Mouse (Mus musculus) mature B cell (primary cell): ENCODE data around the gene Pidd1.

Experiments
- in situ Hi-C: fragments of 300-500 bp; cut with MboI; formaldehyde crosslinking; loops from 2 replicates; pipeline ENCODE4 v1.14.3; 2019

Pidd1 gene

DNA sequence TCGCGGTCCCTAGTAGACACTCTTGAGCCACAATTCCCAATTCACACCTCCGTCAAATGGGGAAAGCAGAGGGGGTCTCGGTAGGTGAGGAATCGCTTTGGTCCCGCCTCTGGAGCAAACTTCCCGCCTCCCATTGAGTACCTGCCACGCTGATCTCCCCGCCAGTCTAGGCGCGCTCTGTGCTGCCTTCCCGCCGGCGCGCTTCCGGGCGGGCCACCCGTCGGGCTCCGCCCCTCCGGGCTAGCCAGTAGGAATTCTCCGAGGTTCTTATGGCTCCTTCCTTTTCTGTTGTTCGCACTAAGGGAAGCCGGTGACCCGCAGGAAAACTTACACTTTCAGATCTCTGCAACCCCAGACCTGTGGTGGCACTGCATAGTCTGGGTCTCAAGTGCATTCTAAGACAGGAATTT, at the start of gene Pidd1:
Gene Pidd1, minus strand, starts transcription at position 198 of the 410 bp plus-strand sequence.
- in situ Hi-C loops, result no loop called here

DNA sequence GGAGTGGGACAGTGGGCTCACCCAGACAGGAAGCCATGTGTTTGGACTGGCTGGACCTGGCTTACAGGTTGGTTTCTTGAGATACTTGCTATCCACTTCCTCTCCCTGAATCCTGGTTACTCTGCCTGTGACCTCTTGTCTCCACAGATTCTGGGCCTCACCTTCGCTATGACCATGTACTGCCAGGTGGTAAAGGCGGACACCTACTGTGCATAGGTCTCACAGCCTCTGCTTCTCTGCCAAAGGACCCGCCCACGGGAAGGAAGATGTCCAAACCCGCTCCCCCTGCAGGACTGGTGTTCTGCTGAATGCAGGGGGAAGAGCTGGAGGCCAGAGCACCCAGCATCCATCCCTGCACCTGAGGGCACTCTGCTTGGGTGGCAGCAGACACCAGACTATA, 48.9 kb upstream of the Pidd1 start:
- in situ Hi-C loops, result no loop called here

DNA sequence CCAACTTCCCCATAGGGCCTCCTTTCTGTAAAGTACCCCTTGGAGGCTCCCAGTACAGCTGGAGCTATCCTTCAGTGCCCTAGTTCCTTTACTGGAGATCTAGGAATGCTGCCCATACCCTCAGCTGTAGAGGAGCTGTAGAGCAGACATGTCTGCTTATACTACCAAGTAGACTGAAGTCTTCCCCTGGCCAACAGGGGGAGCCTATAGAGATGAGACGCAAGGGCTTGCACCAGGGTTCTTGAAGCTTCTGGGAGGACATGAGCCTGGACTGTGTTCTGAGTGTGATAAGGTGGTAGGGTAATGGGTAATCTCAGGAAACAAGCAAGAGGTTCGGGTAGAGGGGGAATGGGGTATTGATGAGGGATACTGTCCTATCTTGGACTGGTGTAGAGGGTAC, 47.3 kb upstream of the Pidd1 start:
- in situ Hi-C loops, result no loop called here

DNA sequence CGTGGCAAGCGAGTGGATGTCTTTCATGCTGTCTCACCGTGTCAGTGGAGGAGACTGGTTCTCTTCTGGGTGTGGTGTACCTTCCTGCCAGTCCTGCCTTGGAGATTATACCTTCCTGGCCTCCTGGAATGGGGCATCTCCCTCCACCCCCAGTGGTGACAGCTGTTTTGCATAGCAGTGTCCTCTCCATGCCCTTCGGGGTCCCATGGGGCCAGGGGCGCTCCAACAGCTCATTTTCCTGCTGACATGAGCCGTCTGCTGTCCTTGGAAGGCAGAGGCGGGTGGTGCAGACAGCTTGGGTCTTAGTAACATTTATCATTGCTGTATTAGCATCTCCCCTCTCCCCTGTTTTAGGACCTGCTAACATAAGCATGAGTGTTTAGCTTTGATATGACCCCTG, 43.3 kb upstream of the Pidd1 start:
- in situ Hi-C loops, result no loop called here

DNA sequence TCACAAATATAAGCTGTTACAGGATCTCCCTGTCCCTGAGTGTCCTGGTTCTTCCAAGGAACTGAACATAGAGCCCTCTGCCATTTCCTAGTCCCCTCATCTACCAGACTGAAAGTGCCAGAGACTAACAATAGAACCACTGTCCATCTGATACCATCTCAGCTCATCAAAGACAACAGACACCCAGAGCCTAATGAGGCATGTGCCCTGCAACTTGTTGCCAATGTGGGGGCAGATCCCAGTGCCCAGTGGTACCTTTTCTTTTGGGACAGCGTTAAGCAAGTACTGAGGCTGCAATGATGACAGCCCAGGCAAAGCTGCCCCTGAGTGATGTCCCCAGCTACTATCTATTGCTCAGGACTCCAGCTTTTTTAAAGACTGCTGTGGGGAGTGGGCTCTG, 42.4 kb upstream of the Pidd1 start:
- in situ Hi-C loops, result no loop called here

DNA sequence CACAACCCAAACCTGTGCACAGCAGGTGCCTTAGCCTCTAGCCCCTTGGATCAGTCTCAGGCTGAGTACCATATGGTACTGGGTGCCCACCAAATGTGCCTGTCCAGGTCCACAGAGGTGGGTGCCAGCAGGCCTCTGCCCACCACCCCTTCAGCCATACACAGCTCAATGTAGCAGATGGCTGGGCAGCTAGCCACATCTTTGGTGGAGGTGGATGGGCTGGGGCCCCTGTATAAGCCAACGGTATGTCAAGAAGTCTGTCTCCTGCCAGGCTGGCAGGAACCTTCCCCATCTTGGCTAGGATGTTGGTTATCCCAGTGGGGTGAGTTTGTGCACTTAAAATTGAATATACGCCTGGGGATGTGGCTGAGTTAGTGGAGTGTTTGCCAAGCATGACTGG, 41.8 kb upstream of the Pidd1 start:
- in situ Hi-C loops, result no loop called here

DNA sequence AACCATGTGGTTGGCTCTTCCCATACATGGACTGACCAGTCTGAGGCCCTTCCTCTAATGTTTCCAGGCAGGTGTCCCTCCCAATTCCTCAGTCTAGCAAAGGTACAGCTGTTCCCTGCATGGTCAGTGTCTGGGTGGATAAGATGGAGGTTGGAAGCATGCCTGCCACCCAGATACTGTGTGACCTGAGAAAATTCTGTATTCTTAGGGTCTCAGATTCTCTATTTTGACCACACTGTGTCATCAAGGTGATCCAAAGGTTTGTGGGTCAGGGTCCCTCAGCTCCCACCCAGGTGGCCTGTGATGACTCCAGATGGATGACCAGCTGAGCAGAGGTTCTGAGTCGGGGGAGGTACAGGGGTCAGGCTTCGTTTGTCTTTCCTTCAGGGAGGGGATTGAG, 41.4 kb upstream of the Pidd1 start:
- in situ Hi-C loops, result no loop called here

DNA sequence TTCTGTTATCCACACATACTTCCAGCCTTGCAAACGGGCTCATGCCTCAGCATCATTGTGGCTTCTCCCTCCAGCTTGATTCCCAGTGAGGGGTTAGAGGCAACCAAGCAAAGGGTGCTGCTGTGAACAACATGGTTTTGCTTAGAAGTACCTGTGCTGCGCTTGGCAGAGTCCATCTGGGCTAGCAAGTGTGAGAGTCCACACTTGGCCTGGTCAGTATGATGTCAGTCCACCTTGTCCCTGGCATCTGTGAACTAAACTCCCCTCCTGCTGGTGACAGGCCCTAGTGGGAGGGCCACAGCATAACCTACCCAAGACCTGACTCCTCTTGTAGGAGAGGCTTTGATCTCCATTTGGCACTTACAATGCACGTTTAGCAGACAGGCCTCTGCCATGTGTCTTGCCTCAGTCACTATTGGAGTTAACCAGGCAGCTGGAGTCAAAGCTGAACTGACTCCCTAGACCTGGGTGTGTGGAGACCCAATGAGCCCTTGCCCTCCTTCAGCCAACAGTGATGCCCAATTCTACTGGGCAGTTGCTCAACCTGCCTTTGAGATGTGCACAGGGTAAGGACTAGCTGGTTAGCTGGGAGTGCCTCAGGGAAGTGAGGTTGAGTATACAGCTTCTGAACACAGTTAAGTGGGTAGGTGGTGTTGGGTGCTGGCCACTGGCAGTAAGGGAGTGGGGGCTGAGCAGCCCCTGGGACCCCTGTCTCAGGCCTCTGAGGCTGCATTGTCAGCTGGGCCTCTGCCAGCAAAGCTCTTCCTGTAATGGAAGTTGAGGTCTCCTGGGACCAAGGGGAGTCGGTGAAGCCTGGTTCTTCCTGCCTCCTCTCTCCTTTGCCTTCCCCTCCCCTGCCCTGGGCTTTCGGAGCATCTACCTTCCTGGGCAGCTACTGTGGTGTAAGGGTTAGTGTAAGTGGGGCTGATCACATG, 40.6 kb upstream of the Pidd1 start:
- in situ Hi-C loops, result no loop called here

DNA sequence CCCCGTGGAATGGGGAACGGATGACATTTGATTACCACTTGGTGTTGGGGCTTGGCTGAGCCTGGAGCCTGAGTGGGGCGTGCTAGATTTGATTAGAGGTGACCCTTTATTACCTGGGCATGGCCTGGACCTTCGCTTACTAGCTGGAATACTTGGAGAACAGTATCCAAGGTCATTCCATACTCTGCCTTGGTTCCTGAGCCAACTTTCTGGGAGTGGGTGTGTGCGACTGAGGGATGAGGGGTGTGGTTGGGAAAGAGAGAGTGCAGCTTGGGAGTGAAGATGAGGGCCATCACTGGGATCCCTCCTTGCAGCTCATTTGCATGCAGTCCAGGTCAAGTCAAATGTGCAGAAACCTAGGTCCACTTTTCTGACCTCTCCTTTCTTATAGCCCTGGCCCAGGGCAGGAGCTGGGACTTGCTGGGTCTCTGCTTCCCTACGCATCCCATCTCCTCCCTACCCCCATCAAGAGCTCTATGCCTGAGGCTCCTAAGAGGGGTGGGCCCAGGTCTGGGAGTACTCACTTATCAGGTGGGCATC, 39.4 kb upstream of the Pidd1 start:
- in situ Hi-C loops, result no loop called here

DNA sequence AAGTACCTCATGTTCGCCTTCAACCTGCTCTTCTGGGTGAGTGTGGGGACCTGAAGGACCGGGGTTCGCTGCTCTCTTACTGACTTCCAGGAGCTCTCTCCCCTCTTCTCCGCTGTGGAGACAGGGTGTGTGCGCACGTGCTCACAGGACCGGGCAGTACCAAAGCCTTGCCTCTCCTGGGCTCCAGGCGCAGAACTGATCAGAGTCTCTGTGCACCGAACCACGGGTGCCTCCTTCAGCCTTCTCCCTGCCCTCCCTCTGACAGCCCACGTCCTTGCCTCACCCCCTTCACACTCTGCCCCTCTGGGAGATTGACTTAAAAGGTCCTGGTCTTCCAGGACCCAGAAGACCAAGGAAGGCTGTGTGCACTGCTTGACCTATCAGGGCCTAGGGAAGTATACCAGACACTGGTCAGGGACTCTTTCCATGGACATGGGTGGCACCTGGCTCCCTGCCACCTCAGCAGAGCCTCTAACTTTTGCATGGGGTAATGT, 38.8 kb upstream of the Pidd1 start:
- in situ Hi-C loops, result no loop called here

DNA sequence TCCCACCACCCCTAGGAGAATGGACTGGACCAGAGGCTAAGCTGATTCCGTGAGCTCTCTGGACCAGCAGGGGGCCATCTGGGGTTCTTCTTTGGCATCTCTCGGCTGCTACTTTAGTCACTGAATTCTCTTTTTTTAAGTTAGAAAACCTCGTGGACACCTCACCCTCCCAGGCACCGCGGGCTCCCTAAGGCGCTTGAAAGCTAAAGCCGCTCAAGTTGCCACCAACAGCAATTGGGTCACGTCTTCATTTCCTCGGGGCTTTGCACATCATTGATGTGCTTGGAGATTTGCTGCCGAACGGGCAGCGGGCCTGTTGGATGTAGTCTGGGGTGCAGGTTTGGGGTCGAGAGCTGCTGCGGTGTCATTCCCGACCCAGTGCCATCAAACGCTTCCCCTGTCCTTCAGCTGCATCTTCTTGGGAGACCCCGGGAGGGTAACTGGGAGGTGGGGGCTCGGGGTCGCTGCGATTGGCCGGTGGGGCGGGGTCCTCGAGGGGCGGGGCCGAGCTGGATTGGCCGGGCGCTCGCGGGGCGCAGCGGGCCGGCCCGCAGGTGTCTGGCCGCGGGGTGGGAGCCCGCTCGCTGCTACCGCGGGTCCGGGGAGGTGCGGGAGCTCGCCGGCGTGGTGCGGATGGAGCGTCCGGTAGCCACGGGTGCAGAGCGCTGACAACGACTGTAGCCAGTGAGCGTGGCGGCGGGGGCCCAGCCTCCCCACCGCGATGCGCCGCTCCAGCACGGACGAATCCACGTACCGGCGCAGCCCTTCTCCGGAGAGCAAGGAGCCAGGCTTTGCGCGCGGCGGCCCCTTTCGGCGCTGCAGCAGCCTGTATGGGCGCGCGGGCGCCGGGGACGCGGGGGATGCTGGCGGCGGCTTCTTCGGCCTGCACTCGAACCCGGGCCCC, 37.9 kb upstream of the Pidd1 start:
- in situ Hi-C loops, result no loop called here

DNA sequence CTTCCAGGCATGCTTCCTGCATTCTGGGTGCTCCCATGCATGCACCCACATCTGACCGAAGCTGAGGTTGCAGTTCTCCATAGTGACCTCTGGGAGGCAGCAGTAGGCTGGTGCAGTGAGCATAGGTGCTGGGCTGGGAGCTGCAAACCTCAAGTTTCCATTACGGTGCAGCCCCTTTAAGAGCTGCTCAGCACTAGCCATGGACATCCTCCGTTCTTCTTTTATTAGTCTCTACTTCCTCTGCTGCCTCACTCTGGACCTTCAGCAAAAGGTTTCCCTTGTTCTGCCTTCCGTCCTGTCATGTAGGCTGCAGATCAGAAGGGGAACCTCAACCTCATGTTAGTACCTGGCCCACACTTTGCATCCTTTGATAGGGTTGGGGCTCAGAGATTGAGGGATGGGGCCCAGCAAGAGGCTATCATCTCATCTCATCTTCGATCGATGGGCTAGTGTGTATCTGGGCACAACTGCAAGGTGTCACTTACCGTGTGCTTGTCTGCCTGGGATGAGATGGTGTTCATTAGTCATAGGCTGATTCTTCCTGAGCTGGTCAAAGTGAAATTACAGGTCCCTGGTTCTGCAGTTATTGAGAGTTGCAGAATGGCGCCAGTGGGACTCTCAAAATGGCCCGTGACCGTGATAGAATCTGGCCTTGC, 37.1 kb upstream of the Pidd1 start:
- in situ Hi-C loops, result no loop called here

DNA sequence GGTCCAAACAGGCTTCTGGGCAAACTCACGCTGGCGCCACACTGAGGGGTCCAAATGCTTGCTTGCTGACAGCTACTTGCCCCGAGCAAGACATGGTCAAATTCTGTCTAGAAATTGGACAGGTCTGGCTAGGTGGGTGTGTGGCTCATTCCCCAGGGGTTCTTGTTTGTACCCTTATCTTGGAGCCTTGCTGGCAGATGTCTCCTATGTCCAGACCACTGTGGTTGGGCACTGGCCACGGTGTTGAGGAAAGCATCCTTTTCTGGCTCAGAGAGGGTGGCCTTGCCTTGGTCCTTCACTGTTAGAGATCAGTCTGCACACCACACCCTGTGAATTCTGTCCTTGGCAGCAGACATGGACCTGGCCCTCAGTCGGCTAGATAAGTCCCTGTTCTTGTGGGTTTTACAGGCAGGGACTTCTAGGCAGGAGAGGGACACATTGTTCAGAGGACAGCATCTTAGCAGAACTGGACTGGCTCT, 34.5 kb upstream of the Pidd1 start:
- in situ Hi-C loops, result loop anchor here (10.0 kb wide), 1 partner anchor 426 kb away; no protein-coding TSS in a partner anchor

DNA sequence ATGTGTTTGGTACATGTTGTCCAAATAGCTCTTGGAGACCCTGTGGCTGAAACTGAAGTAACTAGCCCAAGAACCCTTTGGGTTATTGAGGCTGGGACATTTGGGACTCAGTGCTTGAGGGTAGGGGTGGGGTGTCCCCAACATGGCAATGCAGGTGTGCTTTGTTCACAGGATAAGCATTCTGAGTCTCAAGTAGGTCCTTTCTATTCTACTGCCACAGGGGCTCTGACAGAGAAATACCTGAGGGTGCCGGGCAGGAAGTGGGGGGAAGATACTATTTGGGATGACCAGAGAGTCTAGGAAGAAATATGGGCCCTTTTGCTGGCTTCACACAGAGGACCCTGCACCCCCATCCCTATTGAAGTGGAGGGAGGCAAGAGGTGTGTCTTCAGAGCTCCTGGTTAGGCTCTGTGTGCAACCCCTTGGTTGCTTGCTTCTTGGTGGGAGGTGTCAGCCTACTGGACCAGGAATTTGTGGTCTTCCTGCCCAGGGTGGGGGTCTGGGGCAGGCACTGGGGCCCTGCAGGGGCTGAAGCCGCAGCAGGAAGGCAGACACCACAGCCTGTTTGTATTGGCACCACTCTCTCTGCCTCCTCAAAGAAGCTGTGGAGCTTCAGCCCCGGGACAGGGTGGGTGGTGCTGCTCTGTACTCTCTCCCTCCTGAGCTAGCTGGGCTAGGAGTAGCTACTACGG, 33.9 kb upstream of the Pidd1 start:
- in situ Hi-C loops, result loop anchor here (10.0 kb wide), 1 partner anchor 427 kb away; no protein-coding TSS in a partner anchor

DNA sequence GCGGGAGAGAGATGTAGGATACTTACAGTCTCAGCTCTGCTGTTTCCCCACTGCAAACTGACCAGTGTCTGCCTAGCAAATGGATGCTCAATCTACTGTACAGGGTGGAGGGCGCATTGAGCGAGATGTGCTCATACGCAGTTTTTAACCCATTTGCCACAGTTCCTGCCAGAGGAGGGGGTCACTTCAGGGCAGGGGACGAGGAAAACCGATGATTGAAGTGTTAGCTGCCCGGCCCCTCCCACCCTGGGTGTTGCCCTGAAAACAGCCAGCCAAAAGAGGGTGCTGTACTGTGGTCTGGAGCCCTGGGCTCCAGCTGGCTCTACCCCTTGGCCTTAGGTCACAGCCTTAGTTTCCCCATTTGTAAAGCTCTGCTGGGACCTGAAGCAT, 33.2 kb upstream of the Pidd1 start:
- in situ Hi-C loops, result loop anchor here (10.0 kb wide), 1 partner anchor 428 kb away; no protein-coding TSS in a partner anchor

DNA sequence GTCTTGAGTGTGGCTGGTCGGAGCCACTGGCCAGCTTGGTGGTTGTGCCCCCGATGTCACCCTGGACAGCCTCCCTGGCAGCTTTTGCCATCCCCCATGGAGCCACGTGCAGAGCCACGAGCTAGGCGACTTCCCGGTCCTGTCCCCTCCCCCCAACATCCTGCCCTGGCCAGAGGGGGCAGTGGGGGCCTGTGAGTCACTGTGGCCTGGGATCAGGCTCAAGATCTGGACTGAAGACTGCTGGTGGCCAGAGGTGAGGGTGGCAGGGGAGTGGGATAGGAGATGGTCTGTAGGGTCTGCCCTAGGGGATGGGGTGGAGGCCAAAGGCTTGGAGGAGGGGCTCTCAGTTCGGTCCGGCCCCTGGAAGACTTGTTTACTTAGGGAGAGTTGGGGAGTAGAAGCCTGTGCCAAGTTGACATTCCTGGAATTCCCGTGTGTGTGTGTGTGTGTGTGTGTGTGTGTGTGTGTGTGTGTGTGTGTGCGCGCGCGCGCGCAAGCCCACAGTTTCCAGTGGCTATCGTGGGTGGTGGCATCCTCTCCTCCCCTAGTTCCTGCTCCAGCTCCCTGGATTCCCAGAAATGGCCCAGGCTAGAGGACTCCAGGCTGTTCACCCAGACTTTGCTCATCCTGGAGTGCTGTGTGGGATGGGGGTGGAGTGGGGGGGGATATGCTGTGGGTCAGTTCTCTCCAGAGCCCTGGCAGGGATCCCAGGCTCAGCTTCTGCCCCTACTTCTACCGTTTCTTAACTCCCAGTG, 32.6 kb upstream of the Pidd1 start:
- in situ Hi-C loops, result loop anchor here (10.0 kb wide), 1 partner anchor 428 kb away; no protein-coding TSS in a partner anchor

DNA sequence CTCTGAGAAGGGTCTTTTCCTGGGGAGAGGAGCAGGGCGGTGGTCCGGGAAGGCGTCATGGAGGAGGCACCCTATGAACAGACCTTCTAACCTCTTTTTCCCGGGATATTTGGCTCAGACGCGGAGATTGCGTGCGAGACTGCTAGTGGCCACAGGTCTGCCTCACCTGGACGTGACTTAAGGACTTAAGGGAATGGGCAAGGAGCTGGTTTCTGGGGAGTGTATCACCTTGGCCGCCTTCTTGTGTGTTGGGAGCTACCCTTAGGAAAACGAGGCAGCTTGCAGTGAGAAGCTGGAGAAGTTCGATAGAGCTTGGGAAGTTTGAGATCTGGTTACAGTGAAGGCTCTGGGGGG, 32.0 kb upstream of the Pidd1 start:
- in situ Hi-C loops, result loop anchor here (10.0 kb wide), 1 partner anchor 429 kb away; no protein-coding TSS in a partner anchor

DNA sequence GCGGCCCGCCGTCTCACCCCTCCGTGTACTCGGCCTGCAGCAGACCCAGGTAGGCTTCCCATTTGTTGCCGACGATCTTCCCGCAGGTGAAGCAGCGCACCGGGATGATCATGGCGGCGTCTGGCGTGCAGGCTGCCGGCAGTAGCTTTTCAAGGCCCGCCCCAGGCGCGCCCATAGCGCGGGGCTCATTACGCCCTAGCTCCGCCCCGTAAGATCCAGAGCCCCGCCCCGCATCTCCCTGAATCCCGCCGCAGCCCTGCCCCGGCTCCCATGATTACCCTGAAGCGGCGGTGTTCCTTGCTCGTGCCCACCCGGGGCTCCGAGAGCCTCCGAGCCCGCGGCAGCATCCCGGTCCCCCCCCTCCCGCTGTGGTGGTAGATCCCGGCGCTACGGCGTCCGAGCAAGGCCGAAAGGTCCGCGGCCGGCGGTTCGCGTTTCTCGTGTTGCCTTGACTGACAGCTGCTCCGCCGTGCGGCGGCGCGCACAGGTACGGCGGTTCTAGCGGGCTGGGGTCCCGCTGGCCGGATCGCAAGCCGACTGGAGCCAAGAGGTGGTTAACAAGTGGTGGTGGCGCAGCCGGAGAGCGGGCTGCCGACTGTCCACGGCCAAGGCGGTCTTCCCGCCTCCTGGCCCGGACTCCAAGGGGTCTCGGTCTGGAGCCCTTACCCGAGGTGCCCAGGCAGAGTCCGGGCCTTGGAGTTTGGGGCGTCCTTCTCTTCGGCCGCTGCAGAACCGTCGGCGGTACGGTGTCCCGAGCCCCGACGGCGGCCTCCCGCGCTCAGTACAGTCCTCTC, 31.4 kb upstream of the Pidd1 start, which contains the start of the genes Polr2l and Tspan4:
Gene Polr2l, minus strand, starts transcription at position 122 of the 794 bp plus-strand sequence.
Gene Tspan4, plus strand, starts transcription at position 230 of the 794 bp plus-strand sequence.
- in situ Hi-C loops, result loop anchor here (10.0 kb wide), 1 partner anchor 430 kb away; no protein-coding TSS in a partner anchor

DNA sequence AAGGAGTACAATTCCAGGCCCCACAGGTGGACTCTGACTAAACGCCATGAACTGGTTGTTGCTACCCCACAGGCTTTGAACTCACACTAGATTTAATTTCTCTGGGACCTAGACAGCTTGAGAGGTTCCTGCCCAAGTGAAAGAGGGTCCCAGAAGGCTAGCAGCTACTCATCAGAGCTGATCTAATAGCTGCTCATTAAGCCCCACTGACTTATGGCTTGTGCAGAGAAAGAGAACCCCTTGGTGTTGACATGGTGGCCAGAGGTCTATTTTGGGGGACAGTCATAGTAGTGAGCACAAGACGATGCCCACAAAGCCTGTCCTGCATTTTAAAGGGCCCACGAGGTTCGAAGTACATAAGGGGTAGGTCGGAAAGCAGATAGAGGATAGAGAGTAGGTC, 30.3 kb upstream of the Pidd1 start:
- in situ Hi-C loops, result loop anchor here (10.0 kb wide), 1 partner anchor 431 kb away; no protein-coding TSS in a partner anchor
